Mouse (Mus musculus) heart, adult 2 months (tissue): Measurements from ENCODE around the gene Akt3.

Experiments used
- CTCF ChIP-seq: fragments of 200-600 bp; IDR thresholded peaks from 2 replicates; pipeline ENCODE4 v1.8.1; 2022; ENCODE audit warnings: antibody characterized with exemption, mild to moderate bottlenecking, moderate library complexity
- POLR2A ChIP-seq: fragments of 200-500 bp; IDR thresholded peaks from 2 replicates; pipeline ENCODE4 v1.6.1; 2011; ENCODE audit warnings: mild to moderate bottlenecking, low read depth, low read length, control low read depth; ENCODE audit not compliant: insufficient read depth

DNA sequence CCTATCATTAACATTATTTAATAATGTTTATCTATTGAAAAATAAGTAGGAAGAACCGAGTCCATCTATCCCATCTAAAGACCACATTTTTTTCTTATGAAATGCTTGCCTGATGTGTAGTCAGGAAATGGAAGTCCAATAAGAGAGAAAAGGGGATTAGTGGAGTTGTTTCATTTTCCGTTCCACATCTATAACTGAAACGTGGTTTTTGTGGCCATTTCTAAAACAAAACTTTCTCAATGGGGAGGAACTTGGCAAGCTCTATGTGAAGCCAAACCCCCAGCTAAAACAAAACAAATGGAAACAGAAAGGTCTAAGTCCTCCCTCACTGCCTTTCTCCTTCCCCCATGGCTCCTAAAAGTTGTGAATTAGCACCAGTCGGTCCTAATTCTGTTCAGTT is 2.8 kb upstream of the Akt3 start:
- TF ChIP-seq POLR2A, result no peak
- no peak for TF ChIP-seq CTCF
